Mouse (Mus musculus) ES-Bruce4 (cell line): ENCODE data around the gene Kdm4a.

ENCODE experiments used
- CTCF ChIP-seq: IDR thresholded peaks from one replicate; pipeline ENCODE4 v1.8.1; 2011; ENCODE audit warnings: low read depth, low read length
- POLR2A ChIP-seq: IDR thresholded peaks from one replicate; pipeline ENCODE4 v1.8.1; 2011; ENCODE audit warnings: low read length; ENCODE audit not compliant: insufficient read depth

- TF ChIP-seq CTCF (no peak), POLR2A (no peak)
Measured at GRCm38 (mm10) chr4:118157666-118158065, 22.2 kb downstream of the Kdm4a start.
